Mouse (Mus musculus) adrenal gland, postnatal 25 days (tissue): ENCODE measurements around the gene Spata13. TPM values are rescaled to one million over a fixed set of nuclear protein-coding genes. Genes with fewer than 3 reads are reported as not detected.
A peak's percentile ranks its signal among the peaks of the same experiment; 100 is the strongest.

Source experiments
- DNase-seq: peaks from one replicate; pipeline ENCODE4 v3.0.0; 2021; ENCODE audit warnings: mixed read lengths
- total RNA-seq: library from RNA; stranded (reverse); gene quantifications from 2 replicates; pipeline ENCODE4 v1.2.3, GENCODE M21; 2021

Gene Spata13
- total RNA-seq, 1 experiment from 2014 or later: 181 TPM

DNA sequence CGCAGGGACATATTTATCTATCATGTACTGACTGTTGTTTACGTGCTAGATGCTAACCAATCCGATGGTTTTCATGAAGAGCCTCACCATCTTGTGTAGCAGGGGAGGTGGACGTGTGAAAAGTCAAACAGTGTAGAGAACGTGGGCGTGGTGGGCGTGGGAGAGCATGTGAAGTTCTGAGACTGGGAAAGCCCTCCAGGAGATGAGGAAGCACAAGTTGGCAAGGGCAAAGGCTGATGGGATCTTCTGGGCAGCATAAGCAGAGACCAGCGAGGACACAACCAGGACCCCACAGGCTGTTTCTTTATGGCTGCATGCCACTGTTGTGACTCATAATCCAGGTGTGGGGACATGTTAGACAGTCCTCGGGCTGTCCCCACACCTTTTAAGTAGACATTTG, 5.4 kb downstream of the Spata13 start:
- DNase-seq: no peak

DNA sequence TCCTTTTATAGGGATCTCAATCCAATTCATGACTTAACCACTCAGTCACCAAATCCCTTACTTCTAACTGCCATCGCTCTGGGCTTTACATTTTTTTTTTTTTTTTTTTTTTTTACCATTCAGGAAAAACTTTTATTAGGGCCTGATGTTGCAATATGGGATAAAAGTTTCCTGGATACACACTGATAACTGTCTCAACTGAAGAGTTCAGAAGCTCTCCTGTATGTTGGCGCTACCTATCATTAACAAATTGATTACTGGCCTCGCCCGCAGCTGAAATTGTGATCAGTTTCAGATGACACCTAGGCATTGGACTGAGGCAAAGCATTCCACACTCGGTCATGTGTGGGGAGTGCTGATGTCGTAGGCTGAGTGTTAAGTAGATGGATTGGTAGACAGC, 7.3 kb downstream of the Spata13 start:
- no peak for DNase-seq

DNA sequence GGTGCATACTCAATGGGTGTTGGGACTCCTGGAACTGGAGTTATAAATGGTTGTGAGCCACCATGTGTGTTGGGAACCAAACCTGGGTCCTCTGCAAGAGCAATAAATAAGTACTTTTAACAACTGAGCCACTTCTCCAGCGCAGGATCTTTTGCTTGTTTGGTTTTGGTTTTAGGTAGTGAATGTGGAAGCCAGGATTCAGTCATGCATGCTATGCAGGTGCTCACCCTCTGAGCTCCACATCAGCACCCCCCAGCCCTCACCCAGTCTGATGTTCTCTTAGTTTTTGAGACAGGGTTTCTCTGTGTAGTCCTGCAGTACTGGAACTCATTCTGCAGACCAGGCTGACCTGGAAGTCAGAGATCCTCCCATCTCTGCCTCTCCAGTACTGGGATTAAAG, 8.3 kb downstream of the Spata13 start:
- no peak for DNase-seq

DNA sequence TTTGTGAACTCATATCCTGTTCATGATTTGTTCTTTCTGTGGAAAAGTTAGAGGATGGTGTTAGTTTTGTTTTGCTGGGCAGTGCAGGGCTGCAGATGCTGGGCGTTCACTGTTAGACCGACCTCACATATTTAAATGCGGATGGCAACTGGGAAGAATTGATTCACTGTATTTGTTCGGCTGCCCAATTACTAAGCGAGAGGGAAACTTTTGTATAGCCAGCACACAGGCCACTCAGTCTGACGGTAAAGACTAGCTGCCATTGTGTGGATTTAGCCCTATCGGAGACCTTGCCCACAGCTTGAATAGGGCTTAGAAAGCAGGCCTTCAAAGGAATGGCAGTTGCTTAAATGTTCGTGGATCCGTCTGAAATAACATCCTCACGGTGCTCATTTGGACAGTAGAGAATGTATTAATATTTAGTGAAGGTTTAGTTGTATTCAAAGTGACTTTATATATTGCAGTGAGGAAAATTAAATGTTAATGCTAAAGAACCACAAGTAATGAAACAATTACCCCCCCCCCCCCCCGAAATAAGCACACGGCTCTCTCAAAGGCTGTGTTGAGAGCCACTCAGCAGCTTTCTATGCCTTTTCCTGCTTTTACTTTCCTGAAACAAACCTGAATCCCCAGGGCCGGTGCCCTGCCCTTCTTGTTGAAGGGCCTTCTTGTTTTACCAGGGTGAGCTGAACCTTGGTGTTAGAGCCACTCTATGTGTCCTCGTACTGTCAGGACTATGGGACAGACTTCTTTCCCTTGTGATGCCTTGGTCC, 9.5 kb downstream of the Spata13 start:
- no peak for DNase-seq

DNA sequence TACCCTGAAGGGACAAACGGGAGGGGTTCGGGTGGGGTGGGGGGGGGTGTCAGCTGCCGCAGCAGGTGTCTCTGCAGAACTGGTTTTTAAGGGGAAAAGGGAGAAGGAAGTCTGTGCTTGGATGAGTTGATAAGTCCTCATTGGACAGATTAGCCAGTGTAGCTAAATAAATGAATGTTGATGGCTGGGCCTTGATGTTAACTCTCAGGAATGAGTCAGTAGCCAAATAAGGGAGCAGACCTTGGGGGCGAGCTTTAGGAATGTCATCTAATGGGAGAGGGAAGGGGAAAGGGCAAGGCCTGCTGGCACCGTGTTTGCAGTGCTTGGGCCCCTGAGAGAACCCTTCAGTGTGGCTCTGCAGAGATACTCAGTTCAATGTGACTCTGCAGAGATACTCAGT, 12.6 kb downstream of the Spata13 start:
- DNase-seq: peak; percentile 58

DNA sequence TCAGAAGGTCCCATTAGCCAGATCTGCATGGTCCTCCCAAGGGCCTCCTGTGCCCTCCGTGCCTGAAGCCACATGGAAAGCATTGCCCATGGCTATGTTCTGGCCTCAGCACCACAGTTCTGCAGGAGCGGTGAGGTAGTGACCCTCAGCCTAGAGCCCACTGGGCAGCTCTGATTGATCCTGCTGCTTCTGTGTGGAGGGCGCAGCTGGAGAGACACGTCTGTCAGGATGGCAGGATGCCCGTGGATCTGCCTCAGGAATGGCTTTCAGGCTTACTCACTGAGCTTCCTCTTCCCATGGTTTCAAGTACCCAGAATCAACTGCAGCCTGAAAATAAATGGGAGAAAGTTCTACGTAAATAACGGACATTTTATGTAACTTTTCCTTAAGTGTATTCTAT, 14.1 kb downstream of the Spata13 start:
- DNase-seq: peak; percentile 61

DNA sequence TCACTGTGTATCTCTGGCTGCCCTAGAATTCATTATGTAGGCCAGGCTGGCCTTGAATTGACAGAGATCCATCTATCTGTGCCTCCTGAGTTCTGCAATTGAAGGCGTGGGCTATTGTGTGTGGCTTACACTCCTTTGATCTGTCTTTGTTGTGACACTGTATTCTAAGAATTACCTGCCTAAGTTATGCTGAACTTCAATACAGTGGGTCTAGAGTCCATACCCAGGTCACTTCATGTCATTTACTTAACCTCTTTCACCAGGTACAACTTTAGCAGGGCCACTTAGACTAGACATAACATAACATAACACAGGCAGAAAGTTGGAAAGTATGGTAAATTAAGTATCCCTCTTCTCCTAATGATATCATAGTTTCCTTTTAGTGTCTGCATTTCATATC, 15.2 kb downstream of the Spata13 start:
- no peak for DNase-seq

DNA sequence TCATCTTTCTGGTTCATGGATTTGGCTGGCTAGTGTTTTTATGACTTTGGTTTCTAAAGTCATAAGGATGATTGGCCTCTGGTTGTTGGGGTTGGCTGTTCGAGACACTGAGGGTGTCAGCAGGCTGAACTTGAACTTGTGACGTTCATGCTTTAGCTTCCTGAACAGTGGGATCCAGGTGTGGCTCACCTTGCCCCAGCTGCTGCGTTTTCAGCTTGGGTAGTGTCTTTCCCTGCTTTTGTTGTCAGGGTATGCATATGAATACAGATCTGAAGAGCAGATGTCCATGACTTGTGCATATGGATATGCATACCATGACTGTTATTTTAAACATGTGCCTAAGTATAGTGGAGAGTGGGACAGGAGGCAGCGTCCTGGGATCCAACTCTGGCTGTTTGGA, 19.4 kb downstream of the Spata13 start:
- DNase-seq: no peak

DNA sequence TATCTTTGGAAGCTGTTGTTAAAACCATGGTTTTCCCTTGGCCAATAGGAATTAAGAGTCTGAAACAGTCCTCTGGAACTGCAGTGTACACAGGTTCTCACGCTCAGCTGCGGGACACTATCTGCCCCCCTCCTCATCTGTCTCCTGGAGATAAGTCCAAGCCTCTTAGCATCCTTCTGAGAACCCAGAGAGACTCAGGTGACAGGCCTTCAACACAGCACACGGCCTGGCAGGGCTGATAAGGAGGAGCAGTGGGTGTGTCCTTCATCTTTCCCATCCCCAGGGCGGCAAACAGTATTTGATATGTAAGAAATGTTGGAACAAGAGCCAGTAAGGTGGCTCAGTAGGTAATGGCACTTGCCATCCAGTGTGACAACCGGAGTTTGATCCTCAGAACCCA, 20.2 kb downstream of the Spata13 start:
- DNase-seq: no peak

DNA sequence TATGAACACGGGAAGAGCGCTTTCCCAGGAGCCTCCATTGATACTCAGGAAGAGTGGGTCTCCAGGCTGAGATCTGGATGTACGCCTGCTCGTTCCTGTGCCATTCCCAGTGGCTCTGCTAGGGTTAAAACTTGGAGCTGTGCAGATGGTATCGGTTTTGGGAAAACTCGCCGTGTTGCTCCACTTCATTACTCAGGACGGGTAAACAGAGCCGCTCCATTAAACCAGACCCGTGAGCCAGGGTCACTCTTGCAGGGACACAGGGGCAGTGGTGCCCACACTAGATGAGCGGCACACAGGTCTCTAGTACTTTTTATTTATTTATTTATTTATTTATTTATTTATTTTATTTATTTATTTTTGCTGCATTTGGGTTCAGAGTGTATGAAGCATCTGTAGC, 20.9 kb downstream of the Spata13 start:
- DNase-seq: no peak

DNA sequence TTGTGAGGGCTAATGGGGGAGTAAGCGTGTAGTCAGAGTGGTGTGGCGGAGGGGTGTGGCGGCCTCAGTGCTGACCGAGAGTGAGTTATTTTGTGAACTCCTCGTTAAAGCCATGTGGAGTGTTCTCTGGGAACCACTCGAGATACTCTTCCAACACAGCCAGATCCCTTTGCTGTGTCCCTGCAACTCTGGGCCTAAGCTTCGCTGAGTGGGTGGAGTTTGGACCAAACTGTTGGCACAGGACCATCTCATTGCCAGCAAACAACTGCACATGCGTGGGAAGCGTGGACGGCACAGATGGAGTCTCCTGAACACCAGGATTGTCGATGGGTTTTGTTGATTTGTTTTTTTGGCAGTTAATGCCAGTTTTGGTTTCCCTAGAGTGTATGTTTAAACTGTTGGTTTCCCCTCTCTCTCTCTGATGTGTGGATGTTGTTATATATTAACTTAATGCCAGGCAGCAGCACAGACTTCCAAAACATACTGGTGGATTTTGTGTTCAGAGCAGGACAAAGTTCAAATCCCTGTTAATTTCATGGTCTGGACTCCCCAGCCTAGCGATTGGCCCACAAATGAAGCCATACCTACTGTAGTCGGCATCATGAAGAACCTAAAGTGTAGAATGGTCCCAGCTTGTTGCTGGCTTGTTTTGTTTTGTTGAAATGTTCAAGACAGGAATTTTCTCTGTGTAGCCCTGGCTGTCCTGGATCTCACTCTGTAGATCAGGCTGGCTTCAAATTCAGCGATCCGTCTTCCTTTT, 22.3 kb downstream of the Spata13 start:
- DNase-seq: peak; percentile 70

DNA sequence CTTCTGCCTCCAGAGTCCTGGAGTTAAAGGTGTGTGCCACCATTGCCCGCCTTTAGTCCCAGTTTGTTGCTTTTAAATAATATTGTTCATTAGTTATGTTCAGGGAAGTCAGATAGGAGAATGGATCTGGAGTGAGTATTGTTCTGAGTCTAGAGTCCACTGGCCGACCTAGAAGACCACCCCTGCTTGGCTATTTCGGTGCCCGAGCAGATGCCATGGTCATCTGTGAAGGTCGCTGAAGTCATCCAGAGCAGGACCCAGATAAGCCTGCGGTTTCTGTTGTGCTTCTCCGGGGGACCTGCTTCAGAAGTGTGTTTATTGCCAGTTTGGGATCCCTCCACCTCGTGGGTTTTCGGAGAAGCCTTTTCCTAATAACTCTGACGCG, 22.9 kb downstream of the Spata13 start:
- no peak for DNase-seq

DNA sequence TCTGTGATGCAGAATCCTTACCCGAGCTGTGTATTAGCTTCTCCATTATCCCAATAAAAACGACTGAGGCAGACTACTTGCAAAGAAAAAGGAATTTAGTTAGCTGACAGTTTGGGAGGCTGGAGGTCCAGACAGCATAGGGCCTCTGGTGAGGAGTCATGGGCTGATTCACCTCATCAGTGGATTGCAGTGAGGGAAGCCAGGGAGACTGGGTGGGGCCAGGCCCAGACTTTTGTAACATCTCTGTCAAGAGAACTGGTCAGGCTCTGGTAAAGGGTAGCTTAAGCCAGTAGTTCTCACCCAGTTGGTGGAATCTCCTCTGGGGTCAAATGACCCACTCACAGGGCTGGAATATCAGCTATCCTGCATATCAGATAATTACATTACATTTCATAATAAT, 24.1 kb downstream of the Spata13 start:
- peak; percentile 52 for DNase-seq

DNA sequence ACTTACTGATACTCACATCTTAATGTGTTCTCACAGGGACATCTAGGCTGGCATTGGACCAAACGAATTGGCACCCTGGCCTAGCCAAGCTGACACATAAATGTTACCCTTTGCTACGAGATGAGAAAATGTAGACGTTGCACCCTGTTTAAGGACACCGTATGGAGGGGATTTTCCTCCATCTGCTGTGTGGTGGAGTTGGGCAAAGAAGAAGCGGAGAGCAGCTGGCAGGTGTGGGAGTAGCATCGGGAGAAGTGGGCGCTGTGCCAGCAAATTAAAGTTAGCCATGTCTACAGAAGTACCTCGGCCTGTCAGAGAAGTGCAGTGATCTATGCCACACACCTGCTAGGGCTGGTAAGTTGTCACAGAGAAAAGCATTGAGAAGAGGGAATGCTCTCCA, 25.7 kb downstream of the Spata13 start:
- no peak for DNase-seq

DNA sequence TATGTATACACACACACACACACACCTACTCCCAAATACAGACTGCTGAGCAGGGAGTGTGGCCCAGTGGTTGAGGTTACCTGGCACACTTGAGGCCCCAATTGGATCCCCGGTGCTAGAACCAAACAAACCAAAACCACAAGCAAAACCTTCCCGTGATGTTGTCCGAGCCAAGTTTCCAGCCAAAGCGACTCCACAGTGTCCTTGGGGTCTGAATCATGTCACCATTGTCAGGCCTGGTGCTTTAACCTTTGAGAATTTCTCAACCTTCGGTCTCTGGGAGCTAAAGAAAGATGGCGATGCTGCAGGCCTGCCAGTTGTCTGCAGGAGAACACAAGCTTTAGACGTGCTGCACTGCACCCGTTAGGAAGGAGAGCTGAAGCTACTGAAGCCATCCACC, 26.8 kb downstream of the Spata13 start:
- DNase-seq: peak; percentile 37

DNA sequence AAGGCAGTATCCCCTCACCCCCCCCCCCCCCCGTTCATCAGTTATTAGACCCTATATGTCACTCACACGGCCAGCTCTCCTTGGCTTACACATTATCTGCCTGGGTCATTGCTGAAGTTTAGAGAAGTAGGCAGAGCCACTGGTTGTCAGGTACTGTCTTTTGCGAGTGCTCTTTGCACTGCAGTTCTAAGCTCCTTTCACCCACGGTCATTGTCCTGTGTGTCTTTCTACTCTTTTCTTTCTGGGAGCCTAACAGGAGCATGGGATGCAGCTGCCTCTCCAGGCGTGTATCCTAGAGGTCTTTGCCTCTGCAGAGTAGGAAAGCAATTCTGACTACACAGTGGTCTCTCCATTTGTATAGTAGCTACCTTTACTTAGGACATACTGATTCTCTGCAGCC, 27.5 kb downstream of the Spata13 start:
- no peak for DNase-seq

DNA sequence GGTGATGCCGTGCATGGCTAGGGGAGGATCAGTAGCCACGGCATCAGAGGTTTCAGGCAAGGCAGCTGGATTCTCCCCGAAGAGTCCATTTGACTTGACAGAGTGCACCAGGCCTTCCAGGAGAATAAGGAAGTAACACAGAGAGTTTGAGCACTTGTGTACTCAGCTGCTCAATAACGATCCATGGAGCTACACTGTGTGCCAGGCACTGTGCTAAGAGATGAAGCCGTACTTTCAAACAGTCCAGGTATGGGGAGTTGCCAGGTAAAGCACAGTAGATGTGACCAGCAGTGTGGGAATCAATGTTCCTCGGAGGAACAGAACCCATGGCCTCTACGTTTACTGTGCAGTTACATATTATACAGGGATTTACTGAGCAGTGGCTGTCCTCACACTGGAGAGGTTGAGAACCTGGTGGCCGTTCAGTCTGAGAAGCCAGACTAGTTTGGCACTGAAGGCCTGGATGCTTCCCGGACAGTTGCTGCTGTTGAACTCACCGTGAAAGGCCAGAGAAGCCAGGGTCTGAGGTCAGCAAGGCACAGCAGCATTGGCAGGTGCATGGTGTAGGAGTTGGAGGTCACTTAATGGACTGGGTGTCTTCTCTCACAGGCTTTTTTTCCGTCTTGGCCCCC, 29.6 kb downstream of the Spata13 start:
- no peak for DNase-seq

DNA sequence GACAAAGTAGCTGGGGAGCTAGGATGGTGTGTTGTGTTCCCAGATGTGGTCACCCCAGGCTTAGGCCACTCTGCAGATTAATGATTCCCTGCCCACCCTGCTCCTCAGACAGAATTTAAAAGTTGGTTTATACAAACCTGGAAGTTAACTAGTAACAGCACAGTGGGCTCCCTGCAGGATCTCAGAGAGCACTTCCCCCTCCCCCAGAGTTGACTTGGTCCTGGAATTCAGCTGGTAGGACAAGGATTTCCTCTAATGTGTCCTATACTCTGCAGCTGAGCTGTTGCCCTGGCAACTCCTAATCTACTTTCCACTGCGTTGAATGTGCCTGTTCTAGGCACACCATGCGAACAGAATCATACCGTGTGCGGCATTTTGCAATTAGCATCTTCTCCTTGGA, 30.8 kb downstream of the Spata13 start:
- no peak for DNase-seq

DNA sequence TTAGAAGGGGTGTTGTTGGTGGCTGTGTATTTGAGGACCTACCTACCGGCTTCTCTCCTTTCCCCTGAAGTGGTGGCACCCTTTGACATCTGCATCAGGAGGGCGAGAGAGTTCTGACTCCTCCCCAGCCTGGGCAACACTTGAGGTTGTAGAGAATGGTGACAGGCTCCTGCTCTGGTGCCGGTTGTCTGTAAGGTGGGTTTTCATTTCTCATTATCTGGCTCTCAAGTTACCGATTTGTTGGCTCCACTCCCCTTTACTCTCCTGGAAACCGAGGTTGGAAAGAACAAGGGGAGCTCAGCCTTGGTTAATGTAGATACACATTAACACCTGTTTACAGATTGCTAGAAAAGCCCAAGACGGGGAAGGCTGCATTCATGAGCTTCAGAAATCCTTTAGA, 31.5 kb downstream of the Spata13 start:
- no peak for DNase-seq

DNA sequence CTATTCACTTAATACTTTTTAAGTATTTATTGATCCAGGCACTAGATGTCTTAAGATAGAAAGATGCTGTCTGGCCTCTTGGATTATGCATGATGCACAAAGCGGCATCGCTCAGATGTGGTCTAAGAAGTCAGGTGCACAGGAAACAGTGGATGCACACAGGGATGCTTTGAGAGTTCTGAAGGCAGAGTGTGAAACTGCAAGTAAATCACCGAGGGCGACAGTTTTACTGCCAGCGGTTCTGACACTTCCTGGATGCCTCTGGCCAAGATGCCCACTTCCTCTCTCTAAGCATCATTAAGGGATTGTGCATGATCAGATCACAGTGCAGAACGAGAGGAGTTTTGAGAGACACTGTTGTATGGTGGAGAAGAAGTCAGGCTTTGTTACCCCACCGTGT, 32.5 kb downstream of the Spata13 start:
- no peak for DNase-seq

DNA sequence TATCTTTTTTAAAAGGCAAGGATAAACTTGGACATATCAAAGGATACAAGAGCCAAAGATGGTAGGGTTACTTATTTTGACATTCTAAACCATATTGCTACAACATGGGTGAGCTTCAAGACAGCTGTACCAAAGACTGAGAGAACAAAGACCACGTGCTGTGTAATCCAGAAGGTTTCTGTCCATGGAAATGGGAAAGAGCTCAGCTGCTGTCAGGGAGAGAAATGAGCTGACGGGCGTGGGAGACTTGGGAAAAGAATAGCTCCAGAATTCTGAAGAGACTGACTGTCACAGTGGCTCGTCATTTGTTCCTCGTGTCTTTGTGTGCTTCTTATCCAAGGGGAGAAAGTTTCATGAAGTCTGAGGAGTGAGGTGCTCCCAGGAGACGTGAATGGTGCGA, 36.4 kb downstream of the Spata13 start:
- DNase-seq: no peak

DNA sequence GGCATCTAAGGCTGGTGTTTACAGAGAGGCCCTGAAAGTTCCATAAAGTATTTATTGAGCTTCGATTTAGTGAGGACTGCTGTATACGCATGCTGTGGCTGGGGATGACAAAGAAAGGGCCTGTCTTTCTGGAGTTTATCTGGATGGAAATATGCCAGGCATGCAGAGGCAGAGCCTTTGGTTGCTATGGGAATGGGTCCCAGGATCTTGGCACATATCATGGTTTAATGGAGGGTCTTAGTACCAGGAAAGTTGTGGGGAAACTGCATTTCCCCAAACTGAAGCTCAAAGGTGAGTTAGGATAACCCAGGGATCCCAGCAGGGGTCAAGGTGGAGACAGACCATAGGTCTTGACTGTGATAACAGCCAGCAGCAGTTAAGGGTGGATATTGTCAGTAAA, 37.7 kb downstream of the Spata13 start:
- DNase-seq: no peak

DNA sequence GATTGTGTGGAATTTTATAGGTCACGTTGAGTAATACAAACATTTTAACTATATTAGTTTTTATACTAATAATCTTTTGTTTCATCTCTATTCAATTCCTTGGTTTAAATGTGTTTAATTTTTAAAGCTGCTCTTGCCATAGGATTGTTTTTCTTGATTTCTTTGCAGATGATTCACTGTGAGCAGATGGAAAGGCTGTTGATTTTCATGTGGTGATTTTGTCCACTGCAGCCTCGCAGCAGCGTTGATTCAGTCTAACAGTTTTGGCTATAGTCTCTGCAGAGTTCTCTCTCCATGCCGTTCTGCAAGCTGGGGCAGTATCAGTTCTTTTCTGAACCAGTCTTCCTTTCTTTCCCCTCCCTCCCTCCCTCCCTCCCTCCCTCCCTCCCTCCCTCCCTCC, 41.9 kb downstream of the Spata13 start:
- DNase-seq: no peak
